Mouse (Mus musculus) bone marrow, adult 2 months (tissue): ENCODE results near the gene Yif1a.

ENCODE experiments used
- CTCF ChIP-seq: fragments of 200-500 bp; IDR thresholded peaks from 2 replicates; pipeline ENCODE4 v1.5.1; 2011; ENCODE audit warnings: low read length, control low read depth; ENCODE audit not compliant: control insufficient read depth, insufficient read depth
- POLR2A ChIP-seq: fragments of 200-500 bp; IDR thresholded peaks from 2 replicates; pipeline ENCODE4 v1.6.1; 2011; ENCODE audit warnings: low read depth, mild to moderate bottlenecking, control low read depth, low read length, borderline replicate concordance; ENCODE audit not compliant: control insufficient read depth

- TF ChIP-seq POLR2A (no peak), CTCF (no peak)
These were observed 5.7 kb upstream of the Yif1a start for GRCm38 (mm10) chr19:5082596-5082995.
